22 mouse cellular contexts compared by ENCODE assay signal in genomic region chr14:36614926-36615325, GRCm38 (mm10).
DNase-seq lines count a peak whose midpoint lies in the region; ATAC-seq and TF ChIP-seq lines count a peak whose summit lies in the region.
"Had no signal": no experiment of that assay in that cellular context is flagged by ENCODE, and none has a peak within 500 bp of the region (broad histone marks: within the 10 kb centered on the region; RNA-seq: fewer than 3 reads in every experiment).

No protein-coding gene starts in this region.

- no peak overlapping the region for H3K4me2 ChIP-seq in hindbrain, postnatal 0 days (ENCODE audit: low read depth, low read length)
- H3K4me2 ChIP-seq in hindbrain, embryonic 14.5 days (replicated peaks), result no peak overlapping the region
- H3K4me2 ChIP-seq: embryonic facial prominence, embryonic 12.5 days; embryonic facial prominence, embryonic 15.5 days; heart, embryonic 11.5 days; hindbrain, embryonic 13.5 days; intestine, embryonic 15.5 days had no signal

- no peak overlapping the region for H3K9ac ChIP-seq in hindbrain, postnatal 0 days (replicated peaks; ENCODE audit: low read length)
- no peak overlapping the region for H3K9ac ChIP-seq in hindbrain, embryonic 14.5 days
- H3K9ac ChIP-seq: embryonic facial prominence, embryonic 12.5 days; embryonic facial prominence, embryonic 15.5 days; forebrain, postnatal 0 days; hindbrain, embryonic 13.5 days; intestine, embryonic 15.5 days had no signal

- no peaks in the 10 kb centered on the region for H3K9me3 ChIP-seq in hindbrain, postnatal 0 days (ENCODE audit: low read length)
- no peaks in the 10 kb centered on the region for H3K9me3 ChIP-seq in hindbrain, embryonic 14.5 days (ENCODE audit: control insufficient read depth, low read length)
- H3K9me3 ChIP-seq: embryonic facial prominence, embryonic 12.5 days; embryonic facial prominence, embryonic 15.5 days; hindbrain, embryonic 13.5 days; intestine, embryonic 15.5 days had no signal

- no peak for TF ChIP-seq POLR2A in cerebellum, adult 2 months (IDR thresholded peaks at IDR 0.05; ENCODE audit: borderline replicate concordance, insufficient read depth, low read length)

- intact Hi-C loops in left cerebral cortex, postnatal 4 days (cut with DNase I), result no loop called here
- intact Hi-C loops in left cerebral cortex, postnatal 10 days (cut with DNase I), result no loop called here

- WGBS in cerebellum, adult 2 months, result 9% methylated on average over 3 of the region's 3 CpGs
- 60% methylated on average over 3 of the region's 3 CpGs for WGBS in hindbrain, postnatal 0 days
- WGBS in hindbrain, embryonic 14.5 days, result 86% methylated on average over 3 of the region's 3 CpGs

- no peak overlapping the region for H3K27ac ChIP-seq in cerebellum, adult 2 months (ENCODE audit: insufficient read depth, low read length)
- H3K27ac ChIP-seq in hindbrain, postnatal 0 days, result no peak overlapping the region
- H3K27ac ChIP-seq in hindbrain, embryonic 14.5 days, result no peak overlapping the region
- H3K27ac ChIP-seq: embryonic facial prominence, embryonic 12.5 days; embryonic facial prominence, embryonic 15.5 days; gastrocnemius, adult 2 months; hindbrain, embryonic 13.5 days; intestine, embryonic 15.5 days had no signal

- peak; percentile 8 to 35 for DNase-seq in cerebellum, adult 2 months
- no peak for DNase-seq in cerebellum, adult 8-10 months
- peak; percentile 81 to 86 for DNase-seq in cerebellum, postnatal 14 days
- DNase-seq in cerebellum, adult 9-11 months, result no peak
- DNase-seq in hindbrain, postnatal 0 days (ENCODE audit: low spot score), result peak; percentile 61
- no peak for DNase-seq in hindbrain, embryonic 14.5 days (ENCODE audit: low spot score)
- peak; percentile 65 for DNase-seq in left cerebral cortex, postnatal 4 days
- DNase-seq in left cerebral cortex, postnatal 10 days (ENCODE audit: extremely low spot score in 1 of 2, low spot score in 2 of 2), result no peak
- DNase-seq: adrenal gland, adult 8-10 months; adrenal gland, postnatal 25 days; forebrain, postnatal 0 days; gastrocnemius, adult 2 months; gastrocnemius, postnatal 14 days; heart, adult 11 months; kidney, adult 11 months had no signal

- TF ChIP-seq CTCF in cerebellum, adult 2 months (IDR thresholded peaks at IDR 0.05; ENCODE audit: borderline replicate concordance, insufficient read depth, low read depth, low read length), result no peak
- no peak for TF ChIP-seq CTCF in hindbrain, postnatal 0 days (IDR thresholded peaks at IDR 0.05; ENCODE audit: low read depth)

- H3K27me3 ChIP-seq in cerebellum, adult 2 months (ENCODE audit: control insufficient read depth, insufficient read depth, low read length), result no peaks in the 10 kb centered on the region
- no peaks in the 10 kb centered on the region for H3K27me3 ChIP-seq in hindbrain, postnatal 0 days (ENCODE audit: insufficient read depth, low read length)
- H3K27me3 ChIP-seq in hindbrain, embryonic 14.5 days (ENCODE audit: control insufficient read depth, insufficient read depth, low read length), result no peaks in the 10 kb centered on the region
- H3K27me3 ChIP-seq: embryonic facial prominence, embryonic 12.5 days; embryonic facial prominence, embryonic 15.5 days; hindbrain, embryonic 13.5 days; intestine, embryonic 15.5 days had no signal

- ATAC-seq in hindbrain, postnatal 0 days, result peak; percentile 89
- ATAC-seq in hindbrain, embryonic 14.5 days (ENCODE audit: low FRiP score), result no peak
- ATAC-seq: activated CD4-positive, CD25-positive, alpha-beta regulatory T cell, adult 4 months; forebrain, embryonic 14.5 days; forebrain, postnatal 0 days; intestine, embryonic 15.5 days had no signal

- H3K4me3 ChIP-seq in cerebellum, adult 2 months (replicated peaks; ENCODE audit: insufficient read depth, low read depth, low read length), result no peak overlapping the region
- H3K4me3 ChIP-seq in hindbrain, postnatal 0 days (ENCODE audit: low read length), result no peak overlapping the region
- no peak overlapping the region for H3K4me3 ChIP-seq in hindbrain, embryonic 14.5 days (replicated peaks; ENCODE audit: low read length)
- H3K4me3 ChIP-seq: embryonic facial prominence, embryonic 12.5 days; embryonic facial prominence, embryonic 15.5 days; gastrocnemius, adult 2 months; hindbrain, embryonic 13.5 days; intestine, embryonic 15.5 days had no signal

- no peaks in the 10 kb centered on the region for H3K36me3 ChIP-seq in hindbrain, postnatal 0 days (ENCODE audit: insufficient read depth, low read length)
- no peaks in the 10 kb centered on the region for H3K36me3 ChIP-seq in hindbrain, embryonic 14.5 days (replicated peaks; ENCODE audit: control insufficient read depth, insufficient read depth)
- H3K36me3 ChIP-seq: embryonic facial prominence, embryonic 12.5 days; embryonic facial prominence, embryonic 15.5 days; hindbrain, embryonic 13.5 days; intestine, embryonic 15.5 days had no signal

- no peaks in the 10 kb centered on the region for H3K4me1 ChIP-seq in cerebellum, adult 2 months (ENCODE audit: control insufficient read depth, insufficient read depth, low read length)
- H3K4me1 ChIP-seq in hindbrain, postnatal 0 days (ENCODE audit: insufficient read depth, low read length), result no peaks in the 10 kb centered on the region
- no peaks in the 10 kb centered on the region for H3K4me1 ChIP-seq in hindbrain, embryonic 14.5 days (replicated peaks; ENCODE audit: control insufficient read depth, insufficient read depth, low read length)
- H3K4me1 ChIP-seq: embryonic facial prominence, embryonic 12.5 days; embryonic facial prominence, embryonic 15.5 days; hindbrain, embryonic 13.5 days; intestine, embryonic 15.5 days had no signal

Comparison
In these comparisons a context has a peak if more than half of its experiments do, and no peak if none do; other contexts are left out.
1. DNase-seq: peak in cerebellum, adult 2 months (2 of 2), cerebellum, postnatal 14 days (2 of 2), hindbrain, postnatal 0 days (single experiment) and left cerebral cortex, postnatal 4 days (single experiment); none in cerebellum, adult 8-10 months (single experiment), cerebellum, adult 9-11 months (single experiment), hindbrain, embryonic 14.5 days (single experiment) and left cerebral cortex, postnatal 10 days (0 of 2).